10 mouse cellular contexts compared by ENCODE assay signal in the genomic region with DNA sequence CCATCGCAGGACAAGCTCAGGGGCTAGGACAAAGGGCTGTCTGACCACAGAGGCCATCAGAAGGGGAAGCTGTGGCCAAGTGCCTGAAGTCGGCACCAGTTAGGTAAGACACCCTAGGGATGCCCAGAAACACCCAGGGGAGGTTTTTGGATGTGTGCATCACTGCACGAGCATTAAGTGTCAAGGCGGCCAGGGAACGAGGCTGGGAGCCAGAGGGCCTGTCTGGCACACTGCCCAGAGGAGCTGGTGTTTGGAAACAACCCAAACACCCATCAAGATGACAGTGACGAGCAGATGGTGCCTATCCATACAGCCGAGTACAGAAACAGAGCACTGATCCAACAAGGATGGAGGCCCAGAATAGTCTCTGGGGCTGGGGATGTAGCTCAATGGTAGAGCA.
DNase-seq lines count a peak whose midpoint lies in the region; ATAC-seq lines count a peak whose summit lies in the region.
"Had no signal": no experiment of that assay in that cellular context is flagged by ENCODE, and none has a peak within 500 bp of the region (broad histone marks: within the 10 kb centered on the region; RNA-seq: fewer than 3 reads in every experiment).

No protein-coding gene starts in this region.

- H3K36me3 ChIP-seq in heart, embryonic 15.5 days, result no peaks in the 10 kb centered on the region

- intact Hi-C loops in heart, postnatal 10 days (cut with DNase I), result no loop called here

- H3K9ac ChIP-seq in heart, embryonic 15.5 days, result no peak overlapping the region

- H3K4me3 ChIP-seq in heart, embryonic 15.5 days, result no peak overlapping the region
- H3K4me3 ChIP-seq: left cerebral cortex, adult 2 months had no signal

- no peak overlapping the region for H3K4me2 ChIP-seq in heart, embryonic 15.5 days

- DNase-seq in heart, postnatal 10 days, result no peak
- peak; percentile 89 for DNase-seq in retina, postnatal 1 day
- no peak for DNase-seq in retina, embryonic 14.5 days (ENCODE audit: low spot score)
- DNase-seq in retina, postnatal 7 days (ENCODE audit: low read depth, low spot score), result peak; percentile 25
- no peak for DNase-seq in urinary bladder, adult 18-20 months (ENCODE audit: low spot score in 2 of 2)
- no peak for DNase-seq in urinary bladder, postnatal 4 days (ENCODE audit: low spot score in 2 of 2)

- H3K27me3 ChIP-seq in heart, embryonic 15.5 days, result peaks cover 6% of the 10 kb centered on the region; the same call in 1 of the 2 replicates

- ATAC-seq in heart, embryonic 15.5 days (replicated peaks; ENCODE audit: insufficient number of reproducible peaks, insufficient read depth, low FRiP score, low read depth), result 0 out of 2 replicates have a peak, but pooled peaks have one; percentile 29
- ATAC-seq in hematopoietic stem cell, adult 5-6 weeks (replicated peaks in 1 of 2; ENCODE audit: insufficient read depth in 1 of 2, low FRiP score in 2 of 2, low TSS enrichment in 1 of 2, low read depth in 1 of 2, poor library complexity in 2 of 2, severe bottlenecking in 2 of 2), result peak; percentile 38 to 54; a peak in 3 of 4 replicates
- ATAC-seq: Patski had no signal

- no peak overlapping the region for H3K27ac ChIP-seq in heart, embryonic 15.5 days
- H3K27ac ChIP-seq: left cerebral cortex, adult 2 months had no signal

- H3K9me3 ChIP-seq in heart, embryonic 15.5 days (replicated peaks), result no peaks in the 10 kb centered on the region

- H3K4me1 ChIP-seq in heart, embryonic 15.5 days (replicated peaks), result peaks cover 27% of the 10 kb centered on the region

- WGBS in heart, embryonic 15.5 days, result 18% methylated on average over 7 of the region's 7 CpGs

Comparison
In these comparisons a context has a peak if more than half of its experiments do, and no peak if none do; other contexts are left out.
1. DNase-seq: peak in retina, postnatal 1 day (single experiment) and retina, postnatal 7 days (single experiment); none in heart, postnatal 10 days (0 of 2), retina, embryonic 14.5 days (single experiment), urinary bladder, adult 18-20 months (0 of 2) and urinary bladder, postnatal 4 days (0 of 2).